Mouse (Mus musculus) kidney, adult 18-20 months (tissue): ENCODE results near the gene March6.

Experiments used
- DNase-seq: peaks from one replicate; pipeline ENCODE4 v3.0.0; 2021

March6 gene

DNA sequence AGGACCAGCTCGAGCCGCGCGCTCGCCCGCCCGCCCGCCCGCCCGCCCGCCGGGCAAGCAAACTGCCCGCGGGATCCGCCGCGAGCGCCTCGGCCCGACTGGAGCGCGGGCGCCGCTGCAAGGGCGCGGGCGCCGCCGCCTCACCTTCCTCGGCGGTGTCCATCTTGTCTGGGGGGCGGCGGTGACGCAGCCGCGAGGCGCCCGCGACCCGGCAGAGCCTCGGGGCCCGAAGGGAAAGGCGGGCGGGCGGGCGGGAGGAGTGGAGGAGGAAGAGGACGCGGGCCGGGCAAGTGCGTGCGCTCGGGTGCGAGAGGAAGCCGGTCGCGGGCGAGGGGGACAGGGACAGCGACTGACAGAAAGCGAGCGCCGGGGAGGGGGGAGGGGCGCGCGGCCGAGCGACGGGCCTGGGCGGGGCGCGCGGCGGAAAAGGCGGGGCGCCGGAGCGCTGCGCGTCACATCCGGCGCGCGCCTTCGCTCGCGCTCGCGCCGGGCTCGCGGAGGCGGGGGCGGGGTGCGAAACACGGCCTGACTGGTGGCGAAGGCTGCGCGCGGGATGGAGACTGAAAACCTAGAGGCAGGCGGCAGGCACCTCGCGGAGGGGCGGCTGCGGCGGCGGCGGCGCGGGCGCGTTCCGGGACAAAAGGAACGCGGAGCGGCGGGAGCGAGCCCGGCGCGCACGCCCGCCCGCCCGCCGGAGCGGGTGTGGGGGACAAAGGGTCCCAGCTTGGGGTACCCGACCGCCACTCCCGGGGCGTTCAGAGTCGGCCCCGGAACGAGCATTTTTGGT is at the start of gene March6:
March6 (minus strand) TSS at position 395 of the 787 bp plus-strand sequence.
- peak; percentile 89 for DNase-seq

GRCm38 (mm10) chr15:31576076-31576475 is 45.2 kb upstream of the March6 start:
- DNase-seq = no peak

GRCm38 (mm10) chr15:31573692-31574091 is 42.8 kb upstream of the March6 start:
- no peak for DNase-seq

DNA sequence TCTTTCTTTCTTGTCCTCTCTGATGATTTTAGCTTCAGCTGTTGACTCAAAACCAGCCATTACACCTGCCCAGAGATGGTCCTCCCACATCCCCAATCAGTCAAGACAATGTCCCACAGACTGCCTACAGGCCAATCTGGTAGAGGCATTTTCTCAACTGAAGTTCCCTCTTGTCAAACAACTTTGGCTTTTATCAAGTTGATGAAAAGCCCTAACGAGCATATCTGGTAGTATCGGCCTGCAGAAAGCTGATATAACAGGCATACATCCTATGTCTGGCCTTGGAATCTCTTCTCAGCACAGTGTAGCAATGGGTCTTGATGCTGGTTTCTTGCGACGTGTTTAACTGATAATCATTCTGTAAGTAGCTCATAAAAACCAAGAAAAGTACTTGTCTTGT is 42.4 kb upstream of the March6 start:
- DNase-seq = no peak

- no peak for DNase-seq
Observed at GRCm38 (mm10) chr15:31571906-31572722, 41.3 kb upstream of the March6 start.

DNA sequence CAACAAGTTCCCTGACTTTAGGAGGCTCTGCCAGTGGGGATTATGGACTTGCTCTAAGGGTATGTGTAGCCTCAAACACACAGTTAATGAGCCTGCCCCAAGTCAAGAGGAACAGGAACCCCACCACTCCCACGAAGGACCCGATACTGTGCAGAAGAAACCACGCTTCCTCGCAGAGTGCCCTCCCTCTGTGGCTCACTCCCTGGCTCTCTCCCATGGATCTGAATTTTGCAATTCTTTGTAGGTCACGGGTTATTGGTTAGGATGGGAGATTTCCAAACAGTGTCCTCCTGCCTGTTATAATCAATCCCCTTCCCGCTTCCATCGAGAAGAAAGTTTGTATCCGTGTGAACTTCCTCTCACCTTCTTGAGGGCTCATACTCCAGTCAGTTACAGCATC is 40.1 kb upstream of the March6 start:
- DNase-seq = no peak

DNA sequence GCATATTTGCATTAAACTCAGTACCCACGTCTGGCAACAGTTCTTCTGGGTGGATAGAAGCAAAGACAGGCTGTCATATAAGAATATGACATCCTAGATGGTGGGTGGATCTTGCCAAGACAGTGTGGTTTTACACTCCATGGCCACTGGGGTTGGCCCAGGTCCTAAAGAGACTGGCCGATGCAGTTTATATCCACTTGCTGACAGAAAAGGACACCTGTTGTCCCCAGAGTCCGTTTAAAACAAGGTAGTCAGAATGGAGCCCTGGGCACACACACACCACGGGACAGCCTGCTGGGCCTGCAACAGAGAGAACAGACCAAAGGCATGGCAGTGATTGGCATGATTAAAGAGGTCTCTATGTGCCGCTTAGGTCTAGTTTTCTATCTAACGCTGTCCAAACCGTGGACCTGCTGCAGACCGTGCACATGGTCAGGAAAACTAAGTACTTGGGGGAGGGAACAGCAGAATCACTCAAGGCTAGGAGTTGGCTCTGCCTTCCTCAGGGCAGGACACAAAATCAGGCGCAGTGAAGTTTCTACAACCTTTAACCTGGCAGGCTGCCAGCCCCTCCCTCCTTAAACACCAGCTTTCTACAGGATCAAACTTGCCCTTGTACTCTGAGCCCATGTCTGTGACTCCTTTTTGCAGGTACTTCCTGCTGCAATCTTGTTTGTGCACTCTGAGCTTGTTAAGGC is 38.6 kb upstream of the March6 start:
- DNase-seq = peak; percentile 84

DNA sequence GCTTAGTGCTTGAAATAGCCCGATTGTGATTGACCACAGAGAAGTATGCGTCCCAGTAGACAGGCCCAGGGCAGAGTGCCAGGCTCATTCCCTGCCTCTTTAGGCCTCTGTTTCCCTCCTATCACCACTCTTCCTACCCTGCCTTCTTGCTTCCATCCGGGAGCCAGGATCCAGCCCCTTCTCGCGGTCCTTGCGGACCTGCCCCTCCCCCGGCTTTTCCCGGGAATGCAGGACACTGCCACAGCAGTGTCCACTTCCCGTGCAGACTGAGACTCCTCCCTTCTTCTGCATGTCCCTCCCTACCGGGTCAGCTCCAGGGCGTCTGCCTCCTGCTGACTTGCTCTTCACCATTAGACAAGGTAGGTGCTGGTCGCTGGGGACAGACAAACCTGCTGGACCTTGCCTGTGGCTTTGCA is 37.7 kb upstream of the March6 start:
- DNase-seq = peak; percentile 78

GRCm38 (mm10) chr15:31567431-31567830 is 36.6 kb upstream of the March6 start:
- DNase-seq = no peak

- no peak for DNase-seq
Observed at GRCm38 (mm10) chr15:31565786-31566185, 34.9 kb upstream of the March6 start.

DNA sequence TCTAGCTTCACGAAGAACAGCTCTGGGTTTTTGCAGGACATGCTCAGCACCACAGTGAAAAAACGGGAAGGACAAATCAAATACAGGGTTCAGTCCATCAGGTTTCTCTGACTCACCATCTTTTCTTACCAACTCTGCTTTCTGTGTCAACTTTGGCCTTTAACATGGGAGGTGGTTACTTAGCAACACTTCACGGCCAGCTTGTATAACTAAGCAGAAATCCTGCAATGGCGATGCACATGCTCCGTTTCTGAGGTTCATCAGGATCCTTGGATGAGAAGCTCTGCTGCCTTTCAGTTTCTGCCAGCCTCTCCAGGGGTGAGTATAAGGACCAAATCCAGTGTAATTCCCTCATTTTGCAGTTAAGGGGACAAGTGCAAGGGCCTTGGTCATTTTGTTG is 34.3 kb upstream of the March6 start, which contains the start of gene Cmbl:
Cmbl (plus strand) TSS at position 206 of the 400 bp plus-strand sequence.
- no peak for DNase-seq

DNA sequence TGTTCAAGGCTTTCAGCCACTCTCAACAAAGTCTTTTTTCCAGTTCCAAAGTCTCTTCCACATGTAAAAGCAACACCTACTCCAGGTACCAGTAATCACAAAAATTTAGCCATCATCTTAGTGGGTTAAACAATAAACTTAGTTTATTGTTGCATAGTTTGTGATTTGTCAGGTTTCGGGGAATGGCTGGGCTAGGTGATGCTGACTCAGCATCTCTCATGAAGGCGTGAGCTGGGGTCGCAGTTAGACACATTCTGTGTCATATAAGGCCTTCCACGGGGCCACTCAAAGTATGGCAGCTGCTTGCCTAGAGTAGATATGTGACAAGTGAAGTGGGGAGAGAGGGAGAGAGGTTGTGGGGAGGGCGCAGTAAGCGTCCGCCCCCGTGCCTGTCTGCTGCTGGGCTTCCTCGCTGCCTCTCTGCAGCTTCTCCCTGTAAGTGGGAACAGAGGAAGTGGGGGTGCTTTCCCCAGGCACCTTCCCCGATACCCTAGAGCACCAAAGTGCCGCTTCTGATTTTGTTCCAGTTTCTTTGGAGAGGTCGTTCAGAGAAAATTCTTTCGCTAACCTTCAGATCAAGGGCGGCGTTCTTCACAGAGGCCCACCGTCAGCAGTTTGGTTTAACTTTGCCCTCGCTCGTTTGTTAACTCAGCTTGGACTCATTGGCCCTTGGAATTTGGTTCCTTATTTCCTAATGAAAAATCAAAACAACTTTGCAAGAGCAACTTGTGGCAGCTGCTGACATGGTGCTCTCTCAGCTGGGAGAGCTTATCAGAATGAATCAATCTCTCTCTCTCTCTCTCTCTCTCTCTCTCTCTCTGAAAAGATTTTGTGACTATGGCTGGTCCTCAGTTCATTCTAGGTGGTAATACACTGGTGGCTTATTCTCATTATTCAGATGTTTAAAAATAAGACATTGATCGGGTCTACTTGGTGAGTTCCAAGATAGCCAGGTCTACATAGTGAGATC is 33.0 kb upstream of the March6 start:
- DNase-seq = peak; percentile 70

- no peak for DNase-seq
Observed at GRCm38 (mm10) chr15:31562847-31563246, 32.0 kb upstream of the March6 start.

DNA sequence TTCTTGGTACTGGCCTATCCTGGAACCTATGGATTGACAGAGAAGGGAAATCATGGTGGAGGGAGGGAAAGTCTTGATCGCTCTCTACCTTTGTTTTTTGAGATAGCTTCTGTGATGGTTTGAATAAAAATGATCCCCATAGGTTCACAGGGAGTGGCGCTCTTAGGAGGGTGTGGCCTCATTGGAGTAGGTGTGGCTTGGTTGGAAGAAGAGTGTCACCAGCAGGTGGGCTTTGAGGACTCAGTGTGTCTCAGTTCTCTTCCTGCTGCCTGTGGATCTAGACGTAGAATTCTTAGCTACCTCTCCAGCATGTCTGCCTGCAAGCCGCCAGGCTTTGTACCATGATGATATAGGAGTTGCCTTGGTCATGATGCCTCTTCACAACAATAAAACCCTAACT is 31.1 kb upstream of the March6 start:
- DNase-seq = no peak

GRCm38 (mm10) chr15:31561390-31561789 is 30.5 kb upstream of the March6 start:
- DNase-seq = no peak

- DNase-seq = no peak
Observed at GRCm38 (mm10) chr15:31554855-31555254, 24.0 kb upstream of the March6 start.

DNA sequence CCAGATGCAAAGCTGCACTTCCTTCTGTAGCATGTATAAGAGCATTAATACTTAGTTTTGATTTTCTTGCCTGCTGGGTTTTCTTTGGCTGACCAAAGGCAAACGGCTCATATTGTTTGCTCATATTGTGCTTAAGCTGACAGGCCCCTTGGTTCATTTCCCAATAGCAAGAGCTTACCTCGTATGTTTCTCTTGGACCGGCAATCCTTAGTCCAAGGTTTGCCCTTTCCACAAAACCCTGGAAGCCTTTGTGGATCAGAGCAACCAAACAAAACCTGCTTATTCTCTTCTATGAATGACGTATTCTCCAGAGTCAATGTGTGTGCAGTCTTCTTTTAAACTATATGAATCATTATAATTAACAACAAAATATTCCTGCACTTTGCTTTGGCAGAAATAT is 19.5 kb upstream of the March6 start:
- DNase-seq = no peak

- no peak for DNase-seq
Observed at GRCm38 (mm10) chr15:31547421-31547820, 16.6 kb upstream of the March6 start.

GRCm38 (mm10) chr15:31546291-31546690 is 15.4 kb upstream of the March6 start:
- no peak for DNase-seq

GRCm38 (mm10) chr15:31545058-31545457 is 14.2 kb upstream of the March6 start:
- DNase-seq = no peak

DNA sequence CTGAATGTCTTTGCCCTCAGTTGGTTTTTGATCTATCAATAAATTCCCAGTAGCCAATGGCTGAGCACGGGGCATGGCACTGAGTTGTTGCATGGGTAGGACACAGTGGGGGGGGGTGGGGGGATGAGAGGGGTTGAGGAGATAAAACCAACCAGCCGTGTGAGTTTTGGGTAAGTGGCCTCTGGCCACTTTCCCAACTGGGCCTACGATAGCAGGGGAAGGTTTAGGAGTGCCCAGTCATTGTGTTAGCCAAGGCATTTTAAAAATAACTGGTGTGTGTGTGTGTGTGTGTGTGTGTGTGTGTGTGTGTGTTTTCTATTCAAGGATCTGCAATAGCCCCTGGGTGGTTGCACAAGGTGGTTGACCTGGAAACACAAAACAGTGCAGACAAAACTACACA is 12.4 kb upstream of the March6 start:
- no peak for DNase-seq
